Mouse (Mus musculus) bone marrow, adult 2 months (tissue): Measurements from ENCODE around the gene Slc25a29.

Source experiments
- CTCF ChIP-seq: fragments of 200-500 bp; IDR thresholded peaks from 2 replicates; pipeline ENCODE4 v1.5.1; 2011; ENCODE audit warnings: low read length, control low read depth; ENCODE audit not compliant: control insufficient read depth, insufficient read depth
- POLR2A ChIP-seq: fragments of 200-500 bp; IDR thresholded peaks from 2 replicates; pipeline ENCODE4 v1.6.1; 2011; ENCODE audit warnings: low read depth, mild to moderate bottlenecking, control low read depth, low read length, borderline replicate concordance; ENCODE audit not compliant: control insufficient read depth

GRCm38 (mm10) chr12:108842663-108843062, 7.0 kb upstream of the Slc25a29 start:
- TF ChIP-seq POLR2A (no peak), CTCF (no peak)
